Mouse (Mus musculus): Measurements from ENCODE around the gene Crebrf. TPM values are rescaled to one million over a fixed set of nuclear protein-coding genes. Genes with fewer than 3 reads are reported as not detected.

Crebrf gene
- polyA plus RNA-seq (2015; fragmentation: Nextera tagmentation; extraction: Ambion mirVana) = 9.4 and 10.2 TPM in 2 replicates

DNA sequence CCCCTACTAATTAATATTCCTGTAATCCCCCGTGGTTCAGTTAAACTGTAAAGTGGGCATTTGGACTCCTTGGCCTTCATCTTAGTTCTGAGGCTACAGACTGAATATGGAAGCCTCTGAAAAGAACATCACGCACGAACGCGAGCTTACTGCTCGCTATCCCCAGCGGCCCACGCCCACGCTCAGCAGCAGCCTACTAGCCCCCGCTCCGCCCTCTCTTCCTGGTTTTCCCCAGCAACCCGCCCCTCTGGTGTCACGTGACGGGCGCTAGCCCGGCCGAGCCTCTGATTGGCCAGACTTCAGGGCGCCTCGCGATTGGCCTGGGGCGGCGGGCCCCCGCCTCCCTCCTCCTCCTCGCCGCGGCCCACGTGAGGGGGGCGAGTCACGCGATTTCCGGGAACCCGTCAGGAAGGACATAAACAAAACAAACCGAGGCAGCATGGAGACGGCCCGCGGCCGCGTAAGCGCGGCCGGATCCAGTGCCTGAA is at the start of gene Crebrf:
TSS of gene Crebrf (plus strand) at position 380 of the 488 bp plus-strand sequence.
- H3K36me3 ChIP-seq = no peaks in the 10 kb centered on the region
- H3K27me3 ChIP-seq (replicated peaks) = no peaks in the 10 kb centered on the region
- ATAC-seq (ENCODE audit: extremely low read depth, insufficient number of reproducible peaks, low FRiP score, low TSS enrichment) = peak; percentile 83
- peak within 1 kb of the TSS; percentile 86 for H3K4me3 ChIP-seq
- no peaks in the 10 kb centered on the region for H3K9me3 ChIP-seq
- H3K27ac ChIP-seq (replicated peaks) = peak within 1 kb of the TSS; percentile 92
- under 1% methylated on average over 41 of the region's 41 CpGs for WGBS
- peaks cover 32% of the 10 kb centered on the region for H3K4me1 ChIP-seq
- peak within 1 kb of the TSS; percentile 91 for H3K9ac ChIP-seq
- H3K4me2 ChIP-seq = peak within 1 kb of the TSS; percentile 83

DNA sequence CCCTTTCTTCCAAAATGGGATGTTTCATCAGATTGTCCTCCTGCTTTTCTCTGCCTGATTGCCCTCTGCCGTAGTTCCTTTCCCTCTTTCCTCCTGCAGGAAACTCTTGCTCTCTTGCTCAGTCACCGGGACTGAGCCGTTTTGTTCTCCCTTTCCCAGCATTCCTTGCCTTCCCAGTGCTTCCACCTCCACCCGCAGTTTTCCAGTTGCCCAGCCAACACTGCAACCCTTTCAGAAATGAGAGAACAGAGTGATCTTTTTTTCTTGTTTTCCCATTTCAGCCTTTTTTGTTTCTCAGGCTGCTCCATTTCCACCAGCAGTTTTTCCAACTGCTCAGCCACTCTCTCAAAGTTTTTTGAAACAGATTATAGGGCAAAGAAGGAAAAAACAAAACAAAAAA is 44.2 kb upstream of the Crebrf start:
- ATAC-seq (ENCODE audit: extremely low read depth, insufficient number of reproducible peaks, low FRiP score, low TSS enrichment) = no peak
- H3K9me3 ChIP-seq = no peaks in the 10 kb centered on the region
- 51% methylated on average over 4 of the region's 4 CpGs for WGBS
- no peak overlapping the region for H3K9ac ChIP-seq
- no peaks in the 10 kb centered on the region for H3K36me3 ChIP-seq
- peaks cover 9% of the 10 kb centered on the region; the same call in 1 of the 2 replicates for H3K4me1 ChIP-seq
- no peak overlapping the region for H3K4me3 ChIP-seq
- no peak overlapping the region for H3K27ac ChIP-seq (replicated peaks)
- H3K4me2 ChIP-seq = no peak overlapping the region
- H3K27me3 ChIP-seq (replicated peaks) = no peaks in the 10 kb centered on the region; the same call in 1 of the 2 replicates

DNA sequence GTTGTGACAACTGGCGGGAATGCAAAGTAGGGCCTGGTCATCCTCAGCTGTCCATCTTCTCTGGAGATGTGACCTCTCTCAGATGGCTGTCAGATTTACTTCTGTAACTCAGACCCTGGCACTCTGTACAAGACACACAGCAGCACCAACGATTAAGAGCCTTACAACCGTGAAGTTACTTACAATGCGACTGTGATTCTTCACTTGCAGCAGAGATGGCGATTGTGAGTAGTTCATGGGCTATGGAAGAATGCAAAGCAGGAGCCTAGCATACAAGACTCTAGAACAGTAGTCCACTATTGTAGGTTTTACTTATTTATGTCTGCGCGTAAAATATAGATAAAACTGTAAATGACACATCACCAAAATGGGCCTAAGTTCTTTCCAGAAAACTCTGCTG is 39.6 kb upstream of the Crebrf start:
- 23% methylated on average over 7 of the region's 7 CpGs for WGBS
- peaks cover 34% of the 10 kb centered on the region for H3K4me1 ChIP-seq
- no peaks in the 10 kb centered on the region for H3K9me3 ChIP-seq
- peak overlapping the region; percentile 82 for H3K4me2 ChIP-seq
- H3K9ac ChIP-seq = peak overlapping the region; percentile 89; the same call in 1 of the 2 replicates
- H3K4me3 ChIP-seq = peak overlapping the region; percentile 93
- peaks cover 10% of the 10 kb centered on the region for H3K36me3 ChIP-seq
- no peaks in the 10 kb centered on the region; the same call in 1 of the 2 replicates for H3K27me3 ChIP-seq (replicated peaks)
- peak overlapping the region; percentile 97 for H3K27ac ChIP-seq (replicated peaks)
- ATAC-seq (ENCODE audit: extremely low read depth, insufficient number of reproducible peaks, low FRiP score, low TSS enrichment) = no peak

DNA sequence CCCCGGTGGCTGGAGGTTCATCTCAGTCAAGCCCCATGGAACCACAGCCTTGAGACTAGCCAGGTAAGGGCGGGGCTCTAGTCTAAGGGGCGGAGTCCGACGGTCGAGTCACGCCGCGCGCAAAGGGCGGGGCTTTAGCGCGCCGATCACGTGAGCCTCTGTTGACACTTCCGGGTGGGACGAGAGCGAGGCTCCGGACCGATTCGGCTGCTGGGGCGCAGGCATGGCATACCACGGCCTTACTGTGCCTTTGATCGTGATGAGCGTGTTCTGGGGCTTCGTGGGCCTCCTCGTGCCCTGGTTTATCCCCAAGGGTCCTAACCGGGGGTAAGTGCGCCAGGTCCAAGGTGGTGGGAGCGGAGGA is 39.2 kb upstream of the Crebrf start:
- Histone ChIP-seq H3K9me3 (no peaks in the 10 kb centered on the region), H3K27ac (replicated peaks) (peak overlapping the region; percentile 97), H3K4me1 (peaks cover 34% of the 10 kb centered on the region), H3K4me3 (peak overlapping the region; percentile 93), H3K9ac (peak overlapping the region; percentile 89), H3K36me3 (peaks cover 14% of the 10 kb centered on the region), H3K4me2 (peak overlapping the region; percentile 82), H3K27me3 (replicated peaks) (no peaks in the 10 kb centered on the region; the same call in 1 of the 2 replicates)
- WGBS = under 1% methylated on average over 30 of the region's 30 CpGs
- ATAC-seq (ENCODE audit: extremely low read depth, insufficient number of reproducible peaks, low FRiP score, low TSS enrichment) = peak; percentile 91

DNA sequence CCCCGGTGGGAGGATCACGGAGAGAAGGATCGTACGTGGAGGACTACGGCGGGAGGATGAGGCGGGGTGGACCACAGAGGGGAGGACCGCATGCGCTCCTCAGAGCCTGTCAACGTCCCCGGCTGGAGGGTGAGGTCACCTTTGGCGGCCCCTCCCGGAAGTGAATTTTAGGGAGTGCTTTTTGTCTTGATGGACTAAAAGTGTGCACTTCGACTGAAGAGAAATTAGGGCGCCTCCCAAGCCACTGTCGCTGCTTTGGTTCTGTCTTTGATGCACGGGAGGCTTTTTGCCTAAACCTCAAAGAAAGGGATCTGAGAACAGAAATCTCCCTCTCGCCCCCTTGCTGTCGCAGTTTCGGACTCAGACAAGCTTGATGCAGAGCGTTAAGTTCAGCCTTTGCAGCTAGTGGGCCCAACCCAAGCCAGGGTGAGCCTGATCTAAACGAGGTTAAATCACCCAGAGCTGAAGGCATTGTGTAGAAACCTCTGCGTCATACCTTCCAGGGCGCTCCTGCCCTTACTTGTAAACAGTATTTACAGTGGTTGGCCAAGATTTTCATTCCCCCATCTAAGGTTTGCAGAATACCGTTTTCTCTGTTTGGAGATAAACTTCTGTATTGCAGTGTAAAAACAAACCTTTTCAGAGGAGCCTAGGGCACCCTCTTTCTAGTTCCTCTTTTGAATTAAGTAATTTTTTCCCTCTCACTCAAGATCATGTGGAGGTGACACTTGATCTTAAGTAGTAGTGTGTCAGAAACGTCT is 38.7 kb upstream of the Crebrf start:
- H3K4me2 ChIP-seq = peak overlapping the region; percentile 82
- H3K27me3 ChIP-seq (replicated peaks) = no peaks in the 10 kb centered on the region; the same call in 1 of the 2 replicates
- H3K4me1 ChIP-seq = peaks cover 34% of the 10 kb centered on the region
- H3K27ac ChIP-seq (replicated peaks) = peak overlapping the region; percentile 97
- peaks cover 19% of the 10 kb centered on the region for H3K36me3 ChIP-seq
- ATAC-seq (ENCODE audit: extremely low read depth, insufficient number of reproducible peaks, low FRiP score, low TSS enrichment) = peak; percentile 77
- WGBS = 2% methylated on average over 26 of the region's 26 CpGs
- H3K4me3 ChIP-seq = peak overlapping the region; percentile 93
- peaks cover 3% of the 10 kb centered on the region; the same call in 1 of the 2 replicates for H3K9me3 ChIP-seq
- H3K9ac ChIP-seq = peak overlapping the region; percentile 89

DNA sequence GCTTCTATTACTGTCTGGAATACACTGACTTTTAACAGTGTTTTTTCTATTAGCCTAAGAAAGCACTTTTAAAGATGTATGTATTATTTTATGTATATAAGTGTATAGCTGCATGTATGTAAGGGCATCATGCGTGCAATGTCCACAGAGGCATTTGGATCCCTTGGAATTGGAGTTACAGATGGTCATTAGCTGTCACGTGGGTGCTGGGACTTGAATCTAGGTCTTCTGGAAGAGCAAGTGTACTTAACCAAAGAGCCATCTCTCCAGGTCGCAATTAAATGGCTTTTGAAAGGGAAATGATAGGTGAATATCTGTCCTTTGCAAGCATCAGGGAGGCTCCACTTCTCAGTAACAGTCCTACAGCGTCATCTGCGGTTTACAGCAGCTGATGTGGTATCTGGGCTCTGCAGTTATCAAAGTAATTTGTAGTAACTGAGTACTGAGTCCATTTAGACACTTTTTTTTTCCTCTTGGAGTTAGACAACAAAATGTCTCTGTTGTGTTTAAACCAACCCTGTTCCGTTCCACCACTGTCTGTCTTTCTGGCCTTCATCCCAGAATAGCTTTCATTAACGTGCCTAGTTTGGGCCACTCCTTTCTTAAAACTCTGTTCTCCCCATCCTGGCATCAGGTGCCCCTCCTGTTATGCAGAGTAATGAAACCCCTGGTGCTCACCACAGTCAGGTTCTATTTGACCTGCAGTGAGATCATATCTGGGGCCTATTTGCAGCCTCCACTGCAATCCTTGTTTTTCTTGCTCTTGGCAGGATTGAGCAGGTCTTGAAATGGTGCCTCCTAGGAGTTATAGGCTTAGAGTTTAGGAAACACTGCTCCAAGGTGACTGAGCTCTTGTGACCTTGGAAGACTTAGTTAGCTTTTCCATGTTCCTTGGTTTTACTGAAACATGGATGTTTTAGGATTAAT is 37.5 kb upstream of the Crebrf start:
- Histone ChIP-seq H3K9ac (peak overlapping the region; percentile 60), H3K36me3 (peaks cover 26% of the 10 kb centered on the region), H3K4me2 (peak overlapping the region; percentile 82), H3K27me3 (replicated peaks) (no peaks in the 10 kb centered on the region; the same call in 1 of the 2 replicates), H3K27ac (replicated peaks) (peak overlapping the region; percentile 53; the same call in 1 of the 2 replicates), H3K9me3 (peaks cover 3% of the 10 kb centered on the region; the same call in 1 of the 2 replicates), H3K4me3 (peak overlapping the region; percentile 93), H3K4me1 (peaks cover 33% of the 10 kb centered on the region)
- no peak for ATAC-seq (ENCODE audit: extremely low read depth, insufficient number of reproducible peaks, low FRiP score, low TSS enrichment)
- WGBS = 68% methylated on average over 7 of the region's 7 CpGs

DNA sequence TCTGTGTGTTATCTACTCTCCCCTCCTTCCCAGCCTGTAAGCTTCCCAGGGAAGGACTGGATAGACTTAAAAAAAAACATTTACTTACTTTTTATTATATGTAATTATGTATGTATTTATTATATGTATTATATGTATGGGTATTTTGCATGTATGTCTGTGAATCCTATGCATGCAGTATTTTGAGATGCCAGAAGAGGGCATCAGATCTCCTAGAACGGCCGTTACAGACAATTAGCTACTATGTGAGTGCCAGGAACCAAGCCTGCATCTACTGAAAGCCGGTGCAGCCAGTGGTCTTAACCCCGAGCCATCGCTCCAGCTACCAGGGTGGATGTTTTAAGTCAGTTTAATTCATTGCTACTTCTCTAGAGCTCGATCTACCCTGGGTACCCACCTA is 34.2 kb upstream of the Crebrf start:
- 85% methylated on average over 6 of the region's 6 CpGs for WGBS
- H3K9ac ChIP-seq = no peak overlapping the region
- no peaks in the 10 kb centered on the region for H3K27me3 ChIP-seq (replicated peaks)
- no peak overlapping the region for H3K27ac ChIP-seq (replicated peaks)
- H3K4me2 ChIP-seq = no peak overlapping the region
- H3K4me1 ChIP-seq = peaks cover 26% of the 10 kb centered on the region
- peaks cover 53% of the 10 kb centered on the region for H3K36me3 ChIP-seq
- no peak for ATAC-seq (ENCODE audit: extremely low read depth, insufficient number of reproducible peaks, low FRiP score, low TSS enrichment)
- H3K4me3 ChIP-seq = no peak overlapping the region
- H3K9me3 ChIP-seq = peaks cover 3% of the 10 kb centered on the region; the same call in 1 of the 2 replicates

DNA sequence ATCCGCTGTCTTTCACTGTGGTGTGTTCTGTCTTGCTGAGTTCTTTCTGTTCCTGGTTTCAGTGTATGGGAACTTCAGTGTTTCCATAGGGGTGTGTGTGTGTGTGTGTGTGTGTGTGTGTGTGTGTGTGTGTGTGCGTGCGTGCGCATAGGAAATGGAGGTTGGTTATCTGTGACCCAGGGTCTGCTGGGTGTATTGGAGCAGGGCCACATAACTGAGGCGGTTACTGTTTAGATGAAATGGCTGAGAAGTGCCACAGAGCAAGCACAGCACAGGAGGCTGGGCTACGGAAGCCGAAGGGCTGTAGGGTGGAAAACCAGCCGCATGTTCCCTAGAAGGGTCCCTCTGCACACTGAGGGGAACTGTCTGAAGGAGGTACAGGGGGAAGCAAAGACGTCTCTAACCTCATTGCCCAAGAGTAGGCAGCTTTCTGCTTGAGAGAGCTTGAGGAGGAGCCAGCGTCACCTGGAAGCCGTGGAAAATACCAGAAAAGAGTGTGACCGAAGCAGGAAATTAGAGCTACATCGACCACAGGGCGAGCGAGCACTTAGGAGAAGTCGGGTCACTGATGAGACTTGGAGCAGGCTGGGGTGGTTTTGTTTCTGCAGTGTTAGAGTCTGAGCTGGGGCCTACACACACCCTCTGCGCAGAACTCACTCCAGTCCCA is 29.0 kb upstream of the Crebrf start:
- WGBS = 82% methylated on average over 17 of the region's 17 CpGs
- Histone ChIP-seq H3K9ac (peak overlapping the region; percentile 48), H3K27ac (replicated peaks) (0 out of 2 replicates have a peak overlapping the region, but pooled peaks have one; percentile 5), H3K27me3 (replicated peaks) (no peaks in the 10 kb centered on the region), H3K4me2 (no peak overlapping the region), H3K36me3 (peaks cover 37% of the 10 kb centered on the region), H3K4me1 (peaks cover 36% of the 10 kb centered on the region), H3K4me3 (no peak overlapping the region), H3K9me3 (peaks cover 1% of the 10 kb centered on the region; the same call in 1 of the 2 replicates)
- no peak for ATAC-seq (ENCODE audit: extremely low read depth, insufficient number of reproducible peaks, low FRiP score, low TSS enrichment)

DNA sequence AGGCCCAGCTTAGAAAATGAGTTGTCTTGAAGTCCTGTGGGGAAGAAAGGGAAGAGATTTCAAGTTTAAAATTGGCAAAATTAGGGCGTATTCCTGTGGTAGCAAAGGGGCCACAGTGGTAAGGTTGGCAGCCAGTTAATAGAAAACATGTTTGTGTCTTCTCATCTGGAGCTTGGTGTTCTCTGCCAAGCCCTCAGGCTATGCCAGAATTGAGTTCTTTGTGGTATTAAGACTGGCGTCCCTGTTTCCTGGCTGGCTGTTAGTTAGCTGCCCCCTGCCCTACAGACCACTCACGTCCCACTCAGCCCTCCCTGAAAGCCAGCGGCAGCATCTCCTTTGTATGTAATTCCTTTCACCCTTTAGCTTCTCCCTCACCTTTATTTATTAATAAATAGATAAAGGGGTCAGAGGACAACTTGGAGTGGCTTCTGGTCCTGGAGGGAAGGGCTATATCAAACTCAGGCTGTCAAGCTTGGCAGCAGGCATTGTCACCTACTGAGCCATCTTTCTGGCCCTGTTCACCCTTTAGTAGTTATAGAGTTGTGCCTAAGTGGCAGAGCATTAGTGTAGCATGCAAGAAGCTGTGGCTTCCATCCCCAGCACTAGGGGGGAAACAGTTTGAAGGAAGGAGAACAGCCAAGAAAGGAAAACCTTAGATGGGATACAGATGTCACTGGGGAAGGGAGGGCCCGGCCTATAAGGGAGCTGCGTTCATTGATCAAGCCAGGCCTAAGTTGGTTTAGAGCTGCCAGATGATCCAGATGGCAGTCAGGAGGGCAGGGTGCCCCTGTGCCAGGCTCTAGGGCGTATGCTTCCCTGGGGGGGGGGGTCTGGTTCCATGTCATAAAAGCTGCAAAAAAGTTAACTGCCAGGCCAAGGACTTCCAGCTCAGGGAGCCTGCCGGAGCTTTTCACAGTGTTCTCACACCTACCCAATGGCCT is 26.4 kb upstream of the Crebrf start:
- WGBS = 80% methylated on average over 8 of the region's 8 CpGs
- Histone ChIP-seq H3K4me2 (no peak overlapping the region), H3K9me3 (no peaks in the 10 kb centered on the region), H3K36me3 (peaks cover 17% of the 10 kb centered on the region), H3K27me3 (replicated peaks) (no peaks in the 10 kb centered on the region), H3K9ac (peak overlapping the region; percentile 50), H3K4me1 (peaks cover 50% of the 10 kb centered on the region), H3K27ac (replicated peaks) (peak overlapping the region; percentile 53; the same call in 1 of the 2 replicates), H3K4me3 (no peak overlapping the region)
- ATAC-seq (ENCODE audit: extremely low read depth, insufficient number of reproducible peaks, low FRiP score, low TSS enrichment) = no peak

DNA sequence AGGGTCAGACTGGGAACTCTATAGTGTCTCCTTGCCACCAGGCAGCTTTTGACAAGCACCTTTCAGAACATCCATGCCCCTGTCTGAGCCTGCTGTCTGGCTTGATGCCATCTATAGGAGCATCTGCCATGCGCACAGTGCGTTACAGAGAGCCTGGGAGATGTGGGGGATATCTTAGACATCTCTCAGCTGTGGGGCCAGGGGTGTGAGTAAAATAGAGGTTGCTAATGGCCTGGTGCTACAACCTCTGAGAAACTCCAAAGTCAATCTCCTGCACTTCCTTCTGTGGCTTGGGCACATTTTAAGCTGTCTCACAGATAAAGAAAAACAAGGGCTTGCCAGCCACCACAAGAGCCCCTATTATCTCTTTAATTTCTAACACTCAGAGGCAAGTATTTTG is 25.6 kb upstream of the Crebrf start:
- peak overlapping the region; percentile 53; the same call in 1 of the 2 replicates for H3K27ac ChIP-seq (replicated peaks)
- ATAC-seq (ENCODE audit: extremely low read depth, insufficient number of reproducible peaks, low FRiP score, low TSS enrichment) = no peak
- H3K9me3 ChIP-seq = no peaks in the 10 kb centered on the region
- peaks cover 14% of the 10 kb centered on the region for H3K36me3 ChIP-seq
- no peaks in the 10 kb centered on the region for H3K27me3 ChIP-seq (replicated peaks)
- 76% methylated on average over 2 of the region's 2 CpGs for WGBS
- H3K4me2 ChIP-seq = no peak overlapping the region
- H3K9ac ChIP-seq = peak overlapping the region; percentile 50
- H3K4me1 ChIP-seq = peaks cover 54% of the 10 kb centered on the region
- H3K4me3 ChIP-seq = no peak overlapping the region

Measured in heart, embryonic 13.5 days (tissue).